Mouse (Mus musculus) urinary bladder, postnatal 10 days (tissue): ENCODE measurements around the gene Svopl.

Experiments used
- DNase-seq: peaks from one replicate; pipeline ENCODE4 v3.0.0; 2022; ENCODE audit warnings: low spot score

Gene Svopl

DNA sequence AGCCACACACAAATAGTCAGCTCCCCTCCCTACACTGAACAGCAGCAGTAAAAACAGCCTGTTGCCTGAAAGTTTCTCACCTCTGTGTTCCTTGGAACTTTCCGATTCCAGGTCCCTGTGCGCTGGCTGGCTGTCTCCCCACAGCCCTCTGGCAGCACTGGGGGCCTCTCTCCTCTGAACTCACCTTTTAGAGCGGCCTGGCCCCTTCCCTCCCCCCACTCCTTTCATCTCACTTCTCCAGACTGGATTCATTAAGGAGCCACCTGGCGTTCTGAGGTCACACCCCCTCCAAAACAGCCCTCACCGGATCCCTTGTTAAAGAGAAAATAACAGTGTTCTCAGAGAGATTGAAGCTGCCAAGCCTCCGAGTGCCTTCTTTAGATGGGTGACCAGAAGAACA, at the start of gene Svopl:
Gene Svopl, minus strand, starts transcription at position 159 of the 400 bp plus-strand sequence.
- no peak for DNase-seq

DNA sequence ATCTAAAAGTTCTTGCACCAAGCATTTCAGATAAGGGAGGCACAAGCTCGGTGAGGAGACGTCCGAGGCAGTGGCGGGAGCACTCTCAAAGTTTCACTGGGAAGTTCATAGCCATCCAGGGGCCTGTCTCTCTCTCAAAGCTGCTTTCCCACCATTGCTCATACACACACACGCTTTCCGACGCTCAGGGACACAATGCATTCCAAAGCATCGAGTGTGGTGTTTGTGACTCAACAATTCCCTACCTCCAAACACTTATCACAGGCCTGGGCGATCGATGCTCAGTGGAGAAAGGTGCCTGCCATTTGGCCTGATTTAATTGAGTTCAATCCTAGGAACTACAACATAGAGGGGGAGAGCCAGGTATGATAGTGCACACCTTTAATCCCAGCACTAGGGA, 47.9 kb upstream of the Svopl start:
- DNase-seq: no peak

GRCm38 (mm10) chr6:38092539-38092938, 45.7 kb upstream of the Svopl start:
- DNase-seq: no peak

DNA sequence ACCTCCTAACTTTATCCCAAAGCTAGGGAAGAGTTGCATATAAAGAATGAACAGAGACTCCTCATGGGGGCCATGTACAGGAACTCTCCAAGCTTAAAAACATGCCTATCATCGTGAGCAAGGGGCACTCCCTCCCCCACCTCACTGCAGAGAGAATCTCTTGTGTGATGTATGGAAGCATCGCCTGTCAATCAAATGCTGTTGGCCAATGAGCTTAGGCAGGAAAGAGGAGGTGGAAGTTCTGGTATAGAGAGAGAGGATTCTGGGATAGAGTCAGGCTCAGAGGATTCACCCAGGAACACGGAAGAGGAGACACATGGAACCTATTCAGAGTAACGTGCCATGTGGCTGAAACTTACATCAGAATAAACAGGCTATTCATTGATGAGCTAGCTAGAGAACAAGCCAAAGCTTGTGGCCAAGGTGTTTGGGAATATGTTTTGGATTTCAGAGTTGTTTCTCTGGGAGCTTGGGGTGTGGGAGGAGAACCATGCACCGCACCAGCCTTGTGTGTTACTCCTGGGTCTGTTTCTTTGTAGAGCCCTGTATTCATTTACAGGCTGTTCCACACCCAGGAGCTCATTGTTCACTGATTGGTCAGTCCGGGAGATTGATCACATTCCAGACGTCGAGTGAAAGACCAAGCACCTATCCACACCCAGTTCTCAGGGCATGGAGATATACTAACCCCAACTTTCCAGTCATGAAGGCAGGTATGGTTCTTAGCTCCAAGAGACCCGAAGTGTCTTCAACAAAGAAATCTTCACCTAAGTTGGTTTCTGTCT, 40.6 kb upstream of the Svopl start:
- DNase-seq: no peak

DNA sequence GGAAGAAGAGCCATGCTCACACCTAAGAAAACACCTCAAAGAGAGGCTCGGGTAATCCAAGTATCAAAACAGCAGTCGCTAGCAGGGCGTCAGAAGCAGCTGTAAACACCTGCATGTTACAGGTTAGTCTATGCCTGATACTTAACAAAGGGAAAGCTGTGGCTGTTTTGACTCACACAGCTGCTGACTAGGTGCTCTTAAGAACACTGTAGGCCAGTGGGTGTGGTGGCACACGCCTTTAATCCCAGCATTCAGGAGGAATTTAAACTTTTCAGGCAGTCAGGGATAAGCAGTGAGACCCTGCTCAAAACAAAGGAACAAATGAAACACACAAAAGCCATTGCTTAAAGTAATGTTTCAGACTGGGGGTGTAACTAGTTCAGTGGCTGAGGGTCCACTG, 36.4 kb upstream of the Svopl start:
- DNase-seq: no peak

DNA sequence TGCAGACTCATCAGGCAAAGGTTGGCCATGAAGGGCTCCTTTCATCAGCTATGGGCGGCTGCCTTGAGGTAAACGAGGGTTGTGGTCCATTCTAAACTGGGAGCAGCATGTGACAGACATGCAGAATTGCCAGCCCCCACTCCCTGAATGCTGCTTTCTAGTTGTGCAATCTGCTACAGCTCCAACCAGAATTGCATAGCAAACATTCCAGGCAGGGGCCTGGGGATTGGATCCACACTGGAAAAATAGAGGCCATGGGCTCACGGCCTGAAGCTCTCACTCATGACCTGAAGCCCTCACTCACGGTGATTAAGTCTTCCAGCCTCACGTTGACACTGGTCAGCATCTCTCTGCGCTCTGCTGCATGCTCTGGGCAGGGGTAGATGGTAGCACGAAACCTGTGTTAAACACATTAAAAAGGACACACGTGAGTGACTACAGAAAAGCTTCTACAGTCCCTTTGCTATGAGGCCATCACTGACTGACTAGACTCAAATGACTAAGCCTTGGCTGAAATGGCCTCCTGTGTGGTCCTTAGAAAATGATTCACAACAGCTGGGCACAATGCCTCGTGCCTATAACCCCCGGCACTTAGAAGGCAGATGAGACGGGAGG, 35.0 kb upstream of the Svopl start:
- no peak for DNase-seq

- DNase-seq: no peak
Observed at GRCm38 (mm10) chr6:38080364-38080763, 33.6 kb upstream of the Svopl start.

GRCm38 (mm10) chr6:38073592-38073991, 26.8 kb upstream of the Svopl start:
- DNase-seq: no peak

DNA sequence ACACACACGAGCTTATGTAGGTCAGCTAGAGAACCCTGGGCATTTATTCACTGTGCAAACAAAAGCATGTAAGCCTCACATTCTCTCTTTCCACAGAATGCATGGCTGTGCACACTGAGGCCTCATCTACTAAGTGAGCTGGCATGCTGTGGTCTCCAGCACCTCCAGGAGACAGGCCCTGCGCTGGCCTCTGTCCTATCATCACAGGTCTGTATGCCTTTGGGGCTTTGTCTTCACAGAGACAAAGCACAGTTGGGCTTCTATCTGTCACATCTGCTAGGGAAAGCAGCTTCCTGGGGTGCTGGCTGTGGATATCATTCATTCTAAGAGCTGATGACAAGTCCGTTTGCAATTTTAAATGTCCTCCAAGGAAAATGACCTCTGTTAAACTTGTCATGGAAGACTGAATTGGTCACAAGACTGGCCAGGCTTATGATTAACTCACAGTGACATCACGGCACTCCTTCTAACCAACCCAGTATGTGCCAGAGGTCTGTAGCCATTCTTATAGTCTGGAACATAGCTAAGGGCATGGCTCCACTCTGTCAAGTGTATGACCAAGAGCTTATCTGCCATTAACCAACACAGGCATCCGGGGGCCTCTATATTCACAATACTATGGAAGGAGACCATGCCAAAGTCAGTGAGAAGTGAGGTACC, 25.5 kb upstream of the Svopl start:
- no peak for DNase-seq

- no peak for DNase-seq
Observed at GRCm38 (mm10) chr6:38071256-38071655, 24.5 kb upstream of the Svopl start.

DNA sequence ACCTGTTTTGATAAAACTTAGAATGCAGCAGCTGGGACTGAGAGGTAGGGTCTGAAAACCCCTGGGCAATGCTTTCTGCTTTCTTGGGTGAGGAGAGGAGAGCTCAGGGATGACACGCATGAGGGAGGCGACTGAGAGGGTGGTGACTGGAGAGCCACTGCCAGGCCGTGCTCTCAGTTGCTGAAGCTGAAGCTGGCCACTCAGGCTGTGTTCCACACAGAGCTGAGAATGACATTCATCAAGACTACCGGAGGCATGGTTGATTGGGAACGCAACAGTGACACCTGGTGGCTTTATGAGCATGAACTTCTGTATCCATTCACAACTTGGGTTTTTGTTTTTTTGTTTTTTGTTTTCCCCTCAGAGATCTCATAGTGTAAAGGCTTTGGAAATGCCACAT, 19.4 kb upstream of the Svopl start:
- DNase-seq: no peak

- no peak for DNase-seq
Observed at GRCm38 (mm10) chr6:38065501-38066122, 18.8 kb upstream of the Svopl start.

GRCm38 (mm10) chr6:38065122-38065500, 18.3 kb upstream of the Svopl start:
- DNase-seq: no peak

- DNase-seq: no peak
Observed at GRCm38 (mm10) chr6:38064621-38065020, 17.8 kb upstream of the Svopl start.

DNA sequence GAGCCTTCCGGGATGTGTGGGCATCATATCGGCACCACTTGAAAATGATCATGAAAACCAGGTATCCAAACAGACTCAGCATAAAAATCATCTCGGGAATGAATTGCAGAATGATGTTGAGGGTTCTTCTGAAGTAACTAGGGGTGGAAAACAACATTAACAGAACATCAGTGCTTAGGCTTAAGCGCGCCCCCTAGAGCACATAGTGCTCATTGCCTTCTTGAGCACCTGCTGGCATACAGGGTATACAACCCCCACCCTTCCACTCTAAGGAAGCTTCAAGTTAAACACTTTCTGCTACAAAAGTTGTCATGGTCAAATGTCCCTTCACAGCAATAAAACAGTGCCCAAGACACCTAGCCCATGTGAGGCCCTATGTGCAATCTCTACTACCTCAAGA, 12.0 kb upstream of the Svopl start:
- no peak for DNase-seq

- no peak for DNase-seq
Observed at GRCm38 (mm10) chr6:38055471-38056330, 8.9 kb upstream of the Svopl start.

GRCm38 (mm10) chr6:38049601-38050000, 2.8 kb upstream of the Svopl start:
- DNase-seq: no peak

- DNase-seq: no peak
Observed at GRCm38 (mm10) chr6:38048800-38049561, 2.2 kb upstream of the Svopl start.

DNA sequence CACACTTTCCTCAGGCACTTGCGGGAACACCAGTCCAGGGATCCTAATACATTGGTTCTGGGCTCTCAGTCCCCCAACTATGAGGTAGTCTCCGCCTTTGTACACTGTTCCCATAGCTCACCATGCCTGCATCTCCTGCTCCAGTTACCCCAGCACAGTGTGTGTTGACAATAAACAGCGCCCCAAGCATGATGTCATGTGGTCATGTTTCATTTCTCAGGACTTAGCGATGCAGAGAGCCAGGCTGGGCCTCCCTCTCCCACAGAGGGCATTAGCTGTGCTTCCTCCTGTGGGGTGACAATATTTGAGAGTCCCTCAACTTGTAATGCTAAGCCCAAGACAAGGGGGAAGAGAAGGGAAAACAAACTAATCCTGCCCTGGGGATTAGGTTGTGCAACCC, 1.2 kb upstream of the Svopl start:
- DNase-seq: no peak

DNA sequence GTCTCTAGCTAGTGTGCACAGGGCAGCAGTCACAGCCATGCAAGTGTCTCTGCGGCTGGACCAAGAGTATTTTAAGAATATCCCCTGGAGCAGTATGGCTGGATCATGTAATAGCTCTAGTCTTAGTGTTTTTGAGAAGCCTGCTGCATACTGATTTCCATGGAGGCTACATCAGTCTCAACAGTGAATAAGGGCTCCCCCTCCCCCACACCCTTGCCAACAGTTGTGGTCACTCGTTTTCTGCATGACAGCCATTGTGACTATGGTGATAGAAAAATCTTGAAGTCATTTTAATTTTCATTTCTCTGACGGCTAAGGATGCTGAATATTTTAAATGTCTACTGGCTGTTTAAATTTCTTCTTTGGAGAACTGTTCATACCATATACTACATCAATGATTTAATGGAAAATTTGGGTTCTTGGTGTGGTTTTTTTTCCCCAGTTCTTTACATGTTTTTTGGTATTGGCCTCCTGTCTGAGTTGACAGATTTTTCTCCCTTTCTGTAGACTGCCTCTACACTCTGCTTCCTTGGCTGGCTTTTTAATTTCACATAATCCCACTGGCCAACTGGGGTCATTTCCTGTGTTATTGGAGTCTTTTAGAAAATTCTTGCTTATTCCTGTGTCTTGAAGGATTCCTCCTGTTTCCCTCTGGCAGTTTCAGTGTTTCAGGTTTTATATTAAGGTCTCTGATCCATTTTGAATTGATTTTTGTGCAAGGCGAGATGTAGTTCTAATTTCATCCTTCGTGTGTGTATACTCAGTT, 13.8 kb downstream of the Svopl start:
- DNase-seq: no peak
